Mouse (Mus musculus) kidney, embryonic 16.5 days (tissue): ENCODE measurements around the gene Cks1b. TPM values are rescaled to one million over a fixed set of nuclear protein-coding genes. Genes with fewer than 3 reads are reported as not detected.

Experiments
- ATAC-seq: fragments of 200-750 bp; cut with Nextera tagmentation; 2 replicates; pipeline ENCODE4 v1.8.0; 2017; ENCODE audit warnings: moderate TSS enrichment; ENCODE audit not compliant: low FRiP score, low TSS enrichment
- H3K27ac ChIP-seq: fragments of 300-500 bp; sonication (generic); 2 replicates; pipeline ENCODE4 v1.5.1; 2014; ENCODE audit warnings: low read length
- H3K27me3 ChIP-seq: fragments of 300-500 bp; sonication (generic); 2 replicates; pipeline ENCODE4 v1.6.1; 2014; ENCODE audit warnings: low read length, control low read depth, mixed read lengths; ENCODE audit not compliant: insufficient read depth
- H3K36me3 ChIP-seq: fragments of 300-500 bp; sonication (generic); 2 replicates; pipeline ENCODE4 v1.6.1; 2014; ENCODE audit warnings: low read length, control low read depth, mixed read lengths; ENCODE audit not compliant: insufficient read depth
- H3K4me1 ChIP-seq: fragments of 300-500 bp; sonication (generic); 2 replicates; pipeline ENCODE4 v1.6.1; 2014; ENCODE audit warnings: low read length, control low read depth, mixed read lengths; ENCODE audit not compliant: insufficient read depth
- H3K4me2 ChIP-seq: fragments of 300-500 bp; sonication (generic); replicated peaks from 2 replicates; pipeline ENCODE4 v1.6.1; 2014; ENCODE audit warnings: low read depth, low read length
- H3K4me3 ChIP-seq: fragments of 300-500 bp; sonication (generic); 2 replicates; pipeline ENCODE4 v1.5.1; 2014; ENCODE audit warnings: mild to moderate bottlenecking, low read length
- H3K9ac ChIP-seq: fragments of 300-500 bp; sonication (generic); replicated peaks from 2 replicates; pipeline ENCODE4 v1.6.1; 2014; ENCODE audit warnings: low read length
- H3K9me3 ChIP-seq: fragments of 300-500 bp; sonication (generic); 2 replicates; pipeline ENCODE4 v1.6.1; 2016; ENCODE audit warnings: low read length, control low read depth
- WGBS: fragments of 180-500 bp; shearing (Covaris S2); extraction: QIAGEN DNeasy Blood & Tissue Kit; methylation state at CpG from one replicate; pipeline ENCODE4 v1.1.7; 2014; 5-methylcytosine and 5-hydroxymethylcytosine counted together
- polyA plus RNA-seq: library from polyadenylated mRNA; unstranded; fragments of >200 nt; fragmentation: Nextera tagmentation; extraction: Ambion mirVana; gene quantifications from 2 replicates; pipeline ENCODE4 v1.2.1, GENCODE M21; 2015

Gene Cks1b
- polyA plus RNA-seq, 1 experiment from 2014 or later = 495 TPM

DNA sequence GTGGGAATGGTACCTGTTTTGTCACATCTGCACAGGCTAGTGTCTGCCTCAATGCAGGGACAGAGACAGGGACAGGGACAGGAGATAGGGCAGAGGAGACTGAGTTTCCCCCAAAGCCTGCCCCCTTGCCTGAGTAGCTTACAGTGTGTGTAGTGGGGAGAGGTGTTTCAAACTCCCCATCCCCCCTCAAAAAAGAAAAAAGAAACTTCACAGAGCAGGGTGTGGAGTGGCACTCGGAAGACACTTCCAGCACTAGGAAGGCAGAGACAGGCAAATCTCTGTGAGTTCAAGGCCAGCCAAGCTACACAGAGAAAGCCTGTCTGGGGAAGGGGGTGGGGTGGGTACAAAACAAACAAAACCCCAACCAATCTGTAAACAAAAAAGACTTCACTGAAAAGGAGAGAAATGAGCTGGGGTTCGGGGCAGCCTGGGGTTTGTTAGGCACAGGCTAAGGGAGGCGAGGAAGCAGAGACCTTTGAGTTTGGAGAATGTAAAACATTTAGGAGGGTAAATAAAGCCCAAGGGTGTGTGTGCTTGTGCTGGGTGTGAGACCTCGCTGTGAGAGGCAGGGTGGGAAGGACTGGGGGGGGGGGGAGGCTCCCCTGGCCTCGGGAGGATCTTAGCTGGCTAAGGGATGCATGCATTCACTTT is 44.5 kb downstream of the Cks1b start:
- no peaks in the 10 kb centered on the region for H3K9me3 ChIP-seq
- no peak overlapping the region for H3K4me3 ChIP-seq
- H3K4me2 ChIP-seq = no peak overlapping the region
- 44% methylated on average over 5 of the region's 5 CpGs for WGBS
- no peak overlapping the region for H3K9ac ChIP-seq
- ATAC-seq = no peak
- H3K27ac ChIP-seq = no peak overlapping the region
- H3K36me3 ChIP-seq = no peaks in the 10 kb centered on the region
- H3K27me3 ChIP-seq = no peaks in the 10 kb centered on the region
- H3K4me1 ChIP-seq = peaks cover 7% of the 10 kb centered on the region

DNA sequence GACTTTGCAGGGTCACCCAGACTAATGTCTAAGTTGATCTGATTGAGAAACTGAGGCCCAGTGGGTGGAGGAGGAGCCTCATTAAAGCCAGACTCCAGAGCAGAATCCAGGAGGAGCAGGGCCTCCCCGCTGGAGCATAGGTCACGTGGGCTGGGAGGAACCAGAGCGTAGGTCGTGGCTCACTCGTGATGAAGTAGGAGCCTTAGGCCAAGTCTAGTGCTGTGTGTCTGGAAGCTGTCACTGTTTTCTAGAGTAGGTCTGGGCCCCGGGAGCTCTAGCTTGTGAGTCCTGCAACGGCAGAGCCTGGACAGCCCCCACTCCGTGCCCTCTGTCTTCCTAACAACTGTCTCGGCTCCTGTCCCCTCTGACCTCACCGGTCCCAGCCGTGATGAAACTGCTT is 50.8 kb downstream of the Cks1b start:
- Histone ChIP-seq H3K36me3 (no peaks in the 10 kb centered on the region), H3K4me2 (no peak overlapping the region), H3K9ac (no peak overlapping the region), H3K27ac (no peak overlapping the region), H3K4me3 (no peak overlapping the region), H3K4me1 (peaks cover 9% of the 10 kb centered on the region; the same call in 1 of the 2 replicates), H3K27me3 (no peaks in the 10 kb centered on the region), H3K9me3 (no peaks in the 10 kb centered on the region)
- WGBS = 54% methylated on average over 11 of the region's 11 CpGs
- ATAC-seq = peak; percentile 55; the same call in 1 of the 2 replicates

DNA sequence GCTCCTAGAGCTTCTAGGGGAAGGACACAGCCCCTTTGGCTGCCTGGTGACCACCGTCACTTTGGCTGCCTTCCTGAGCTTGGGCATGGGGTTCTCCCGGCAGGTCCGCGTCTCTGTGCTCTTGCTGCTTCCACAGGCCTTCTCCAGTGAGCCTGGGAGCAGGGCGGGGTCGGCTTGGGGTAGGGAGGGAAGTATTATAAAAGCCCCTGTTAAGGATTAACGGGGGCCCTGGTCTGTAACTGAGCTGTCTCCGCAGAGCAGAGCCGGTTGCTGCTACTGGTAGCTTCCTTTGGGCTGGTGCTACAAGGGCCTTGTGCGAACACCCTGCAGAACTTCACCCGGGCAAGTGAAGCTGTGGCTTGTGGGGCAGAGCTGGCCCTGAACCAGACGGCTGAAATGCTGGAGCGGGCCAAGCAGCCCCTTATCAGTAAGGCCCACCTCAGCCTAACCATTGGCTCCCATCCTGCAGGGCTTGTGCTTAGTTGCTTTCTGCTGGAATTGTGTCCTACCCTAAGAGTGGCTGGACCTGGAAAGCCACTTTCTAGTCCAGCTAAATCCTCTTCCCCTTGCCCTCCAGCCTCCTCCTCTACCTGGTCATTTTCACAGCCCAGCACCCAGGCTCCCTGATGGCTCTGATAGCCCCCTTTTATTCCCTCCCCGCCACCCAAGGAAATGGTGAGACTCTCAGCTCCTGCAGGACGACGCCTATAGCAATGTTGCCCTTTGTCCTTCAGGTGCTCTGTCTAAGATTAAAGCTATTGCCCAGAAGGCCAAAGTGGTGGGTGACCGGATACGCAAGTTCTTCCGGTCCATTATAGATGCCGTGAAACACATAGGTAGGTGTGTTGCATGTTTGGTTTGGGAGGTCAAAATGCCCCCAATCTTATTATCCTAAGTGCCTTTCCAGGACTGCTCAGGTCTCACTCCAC is 52.4 kb downstream of the Cks1b start:
- Histone ChIP-seq H3K9ac (no peak overlapping the region; the same call in 1 of the 2 replicates), H3K27ac (peak overlapping the region; percentile 75; the same call in 1 of the 2 replicates), H3K4me2 (no peak overlapping the region), H3K4me3 (no peak overlapping the region), H3K27me3 (no peaks in the 10 kb centered on the region), H3K4me1 (peaks cover 9% of the 10 kb centered on the region; the same call in 1 of the 2 replicates), H3K36me3 (no peaks in the 10 kb centered on the region), H3K9me3 (no peaks in the 10 kb centered on the region)
- peak; percentile 81; the same call in 1 of the 2 replicates for ATAC-seq
- WGBS = 57% methylated on average over 20 of the region's 20 CpGs

Other genes with a start within 250 kb of the Cks1b start
- gene Scamp3, start 240.9 kb downstream of the Cks1b start, polyA plus RNA-seq = 140 TPM in 2 replicates
- 43.6 and 51.2 TPM in 2 replicates for gene Fam189b, start 235.2 kb downstream of the Cks1b start, polyA plus RNA-seq
- 54.9 and 56.1 TPM in 2 replicates for gene Gba, start 215.5 kb downstream of the Cks1b start, polyA plus RNA-seq
- gene Thbs3, start 203.2 kb downstream of the Cks1b start, polyA plus RNA-seq = 18.2 and 18.4 TPM in 2 replicates
- 227 and 235 TPM in 2 replicates for gene Mtx1, start 191.3 kb downstream of the Cks1b start, polyA plus RNA-seq
- gene Muc1, start 189.3 kb downstream of the Cks1b start, polyA plus RNA-seq = 20.0 and 23.6 TPM in 2 replicates
- gene Krtcap2, start 172.4 kb downstream of the Cks1b start, polyA plus RNA-seq = 272 and 300 TPM in 2 replicates
- 4.7 and 6.0 TPM in 2 replicates for gene Trim46, start 172.1 kb downstream of the Cks1b start, polyA plus RNA-seq
- 127 and 146 TPM in 2 replicates for gene Dpm3, start 159.0 kb downstream of the Cks1b start, polyA plus RNA-seq
- gene Slc50a1, start 147.8 kb downstream of the Cks1b start, polyA plus RNA-seq = 58.8 and 64.3 TPM in 2 replicates
- 81.9 and 86.7 TPM in 2 replicates for gene Efna1, start 137.2 kb downstream of the Cks1b start, polyA plus RNA-seq
- 11.5 and 11.8 TPM in 2 replicates for gene Efna3, start 95.4 kb downstream of the Cks1b start, polyA plus RNA-seq
- gene Efna4, start 80.4 kb downstream of the Cks1b start, polyA plus RNA-seq = 29.2 and 31.3 TPM in 2 replicates
- gene Adam15, start 68.4 kb downstream of the Cks1b start, polyA plus RNA-seq = 107 and 108 TPM in 2 replicates
- gene Dcst2, start 56.4 kb downstream of the Cks1b start, polyA plus RNA-seq = 0.32 and 0.35 TPM in 2 replicates
- gene Dcst1, start 53.1 kb downstream of the Cks1b start, polyA plus RNA-seq = 2.9 and 3.3 TPM in 2 replicates
- gene Zbtb7b, start 23.6 kb downstream of the Cks1b start, polyA plus RNA-seq = 3.3 and 3.5 TPM in 2 replicates
- gene Lenep, start 15.6 kb downstream of the Cks1b start, polyA plus RNA-seq = 0.18 and 1.3 TPM in 2 replicates
- gene Flad1, start 6.5 kb downstream of the Cks1b start, polyA plus RNA-seq = 35.0 and 39.3 TPM in 2 replicates
- 115 and 118 TPM in 2 replicates for gene Shc1, start 60 bp upstream of the Cks1b start, polyA plus RNA-seq
- gene Pygo2, start 11.8 kb upstream of the Cks1b start, polyA plus RNA-seq = 38.9 and 41.2 TPM in 2 replicates
- 47.5 and 51.7 TPM in 2 replicates for gene Pbxip1, start 18.3 kb upstream of the Cks1b start, polyA plus RNA-seq
- gene Pmvk, start 36.2 kb upstream of the Cks1b start, polyA plus RNA-seq = 56.1 and 59.3 TPM in 2 replicates
- 2.5 and 2.6 TPM in 2 replicates for gene Kcnn3, start 101.8 kb upstream of the Cks1b start, polyA plus RNA-seq